Mouse (Mus musculus) embryonic fibroblast, embryonic 13.5 days (primary cell): Measurements from ENCODE around the gene Gckr. TPM values are rescaled to one million over a fixed set of nuclear protein-coding genes. Genes with fewer than 3 reads are reported as not detected.
A peak's percentile ranks its signal among the peaks of the same experiment; 100 is the strongest.

Experiments used
- H3K27ac ChIP-seq: 2 replicates; pipeline ENCODE4 v1.5.1; 2012; ENCODE audit warnings: low read length, control low read depth, inconsistent platforms; ENCODE audit not compliant: insufficient read depth
- H3K4me1 ChIP-seq: 2 replicates; pipeline ENCODE4 v1.6.1; 2011; ENCODE audit warnings: low read length; ENCODE audit not compliant: control insufficient read depth, insufficient read depth
- H3K4me3 ChIP-seq: 2 replicates; pipeline ENCODE4 v1.5.1; 2011; ENCODE audit warnings: mild to moderate bottlenecking, control low read depth, low read length; ENCODE audit not compliant: insufficient read depth
- CTCF ChIP-seq: IDR thresholded peaks from 2 replicates; pipeline ENCODE4 v1.5.1; 2011; ENCODE audit warnings: mild to moderate bottlenecking, control low read depth, low read length, moderate library complexity, borderline replicate concordance; ENCODE audit not compliant: insufficient read depth
- POLR2A ChIP-seq: IDR thresholded peaks from 2 replicates; pipeline ENCODE4 v1.6.1; 2011; ENCODE audit warnings: low read depth, mild to moderate bottlenecking, control low read depth, low read length, moderate library complexity
- polyA plus RNA-seq: library from polyadenylated mRNA; stranded (reverse); fragments of >200 nt; gene quantifications from 2 replicates; pipeline ENCODE4 v1.2.4, GENCODE M21; 2011; ENCODE audit warnings: low read depth; ENCODE audit not compliant: missing spikeins, insufficient read length

Gene Gckr
- polyA plus RNA-seq, 1 experiment = not detected

- TF ChIP-seq CTCF = no peak
- TF ChIP-seq POLR2A = peak; percentile 91
- Histone ChIP-seq H3K4me1 (peaks cover 4% of the 10 kb centered on the region; the same call in 1 of the 2 replicates), H3K4me3 (peak overlapping the region; percentile 56), H3K27ac (peak overlapping the region; percentile 43)
Observed at GRCm38 (mm10) chr5:31291361-31291688, 5.9 kb upstream of the Gckr start.

GRCm38 (mm10) chr5:31294964-31295605 is 2.2 kb upstream of the Gckr start:
- no peak overlapping the region for H3K27ac ChIP-seq
- H3K4me1 ChIP-seq = peaks cover 4% of the 10 kb centered on the region; the same call in 1 of the 2 replicates
- no peak; the same call in 1 of the 2 replicates for TF ChIP-seq POLR2A
- no peak for TF ChIP-seq CTCF
- peak overlapping the region; percentile 35 for H3K4me3 ChIP-seq

GRCm38 (mm10) chr5:31295606-31296141 is 1.6 kb upstream of the Gckr start, which contains the start of gene Fndc4:
Gene Fndc4, minus strand, starts transcription at chr5:31296080.
- TF ChIP-seq CTCF = no peak
- peak; percentile 66 for TF ChIP-seq POLR2A
- H3K27ac ChIP-seq = no peak within 1 kb of the TSS
- peak within 1 kb of the TSS; percentile 35 for H3K4me3 ChIP-seq
- H3K4me1 ChIP-seq = peaks cover 4% of the 10 kb centered on the region; the same call in 1 of the 2 replicates

DNA sequence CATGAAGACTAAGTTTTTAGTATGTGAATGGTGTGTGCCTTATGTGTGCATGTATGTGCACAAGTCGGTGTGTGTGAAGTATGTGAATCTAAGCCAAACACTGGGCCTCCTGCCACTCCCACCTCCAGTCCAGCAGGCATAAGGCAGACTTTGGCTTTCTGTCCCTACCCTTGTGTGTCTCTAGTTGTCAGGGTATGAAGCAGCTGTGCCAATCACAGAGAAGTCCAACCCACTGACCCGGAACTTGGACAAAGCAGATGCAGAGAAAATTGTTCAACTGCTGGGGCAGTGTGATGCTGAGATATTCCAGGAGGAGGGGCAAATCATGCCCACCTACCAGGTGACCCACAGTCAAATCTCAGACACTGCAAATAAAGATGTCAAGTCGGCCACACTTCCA is 738 bp downstream of the Gckr start:
- no peak for TF ChIP-seq CTCF
- TF ChIP-seq POLR2A = no peak
- Histone ChIP-seq H3K4me1 (no peaks in the 10 kb centered on the region), H3K27ac (no peak overlapping the region), H3K4me3 (no peak overlapping the region)

GRCm38 (mm10) chr5:31298486-31298885 is 1.2 kb downstream of the Gckr start:
- TF ChIP-seq CTCF = no peak
- no peak for TF ChIP-seq POLR2A
- Histone ChIP-seq H3K4me1 (no peaks in the 10 kb centered on the region), H3K27ac (no peak overlapping the region), H3K4me3 (no peak overlapping the region)

DNA sequence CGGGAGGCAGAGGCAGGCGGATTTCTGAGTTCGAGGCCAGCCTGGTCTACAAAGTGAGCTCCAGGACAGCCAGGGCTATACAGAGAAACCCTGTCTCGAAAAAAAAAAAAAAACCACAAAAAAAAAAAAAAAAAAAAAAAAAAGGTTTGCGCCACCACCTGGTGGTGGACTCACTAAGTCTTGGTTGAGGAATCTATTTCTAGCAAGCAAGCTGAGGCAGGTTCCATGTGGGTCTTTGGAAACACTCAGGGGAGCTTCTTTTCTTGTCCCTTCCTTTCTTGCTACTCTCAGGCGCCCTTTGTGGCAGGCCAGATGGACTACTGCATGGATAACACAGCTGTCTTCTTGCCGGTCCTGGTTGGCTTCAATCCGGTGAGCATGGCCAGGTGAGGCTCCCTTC is 4.6 kb downstream of the Gckr start:
- Histone ChIP-seq H3K4me3 (no peak overlapping the region), H3K4me1 (no peaks in the 10 kb centered on the region), H3K27ac (no peak overlapping the region)
- TF ChIP-seq CTCF = no peak
- no peak for TF ChIP-seq POLR2A

DNA sequence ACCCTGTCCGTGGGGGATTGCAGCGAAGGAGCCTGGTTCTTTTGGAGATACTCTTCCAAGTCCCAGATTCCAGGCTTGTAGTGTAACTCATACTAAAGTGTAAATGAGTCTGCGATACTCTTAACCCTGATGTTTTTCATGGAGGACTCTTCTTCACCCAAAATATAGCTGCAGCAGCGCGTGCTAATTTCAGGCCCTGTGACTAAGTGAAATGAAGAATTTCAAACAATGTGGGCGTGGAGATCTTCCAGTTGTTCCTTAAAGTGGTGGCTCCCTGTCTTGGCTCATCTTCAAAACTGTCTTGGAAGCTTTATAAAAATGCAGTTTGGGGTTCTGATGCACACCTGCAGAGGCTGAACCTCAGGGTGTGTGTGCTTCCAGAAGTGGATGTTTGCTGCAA is 5.8 kb downstream of the Gckr start:
- TF ChIP-seq CTCF = no peak
- TF ChIP-seq POLR2A = no peak
- no peak overlapping the region for H3K27ac ChIP-seq
- H3K4me3 ChIP-seq = no peak overlapping the region
- no peaks in the 10 kb centered on the region for H3K4me1 ChIP-seq

GRCm38 (mm10) chr5:31312806-31313205 is 15.6 kb downstream of the Gckr start:
- TF ChIP-seq POLR2A (no peak), CTCF (no peak)
- no peaks in the 10 kb centered on the region for H3K4me1 ChIP-seq
- H3K4me3 ChIP-seq = no peak overlapping the region
- no peak overlapping the region for H3K27ac ChIP-seq

- no peak for TF ChIP-seq CTCF
- TF ChIP-seq POLR2A = no peak
- Histone ChIP-seq H3K4me3 (no peak overlapping the region), H3K27ac (no peak overlapping the region), H3K4me1 (no peaks in the 10 kb centered on the region)
Observed at GRCm38 (mm10) chr5:31322776-31323175, 25.5 kb downstream of the Gckr start.

DNA sequence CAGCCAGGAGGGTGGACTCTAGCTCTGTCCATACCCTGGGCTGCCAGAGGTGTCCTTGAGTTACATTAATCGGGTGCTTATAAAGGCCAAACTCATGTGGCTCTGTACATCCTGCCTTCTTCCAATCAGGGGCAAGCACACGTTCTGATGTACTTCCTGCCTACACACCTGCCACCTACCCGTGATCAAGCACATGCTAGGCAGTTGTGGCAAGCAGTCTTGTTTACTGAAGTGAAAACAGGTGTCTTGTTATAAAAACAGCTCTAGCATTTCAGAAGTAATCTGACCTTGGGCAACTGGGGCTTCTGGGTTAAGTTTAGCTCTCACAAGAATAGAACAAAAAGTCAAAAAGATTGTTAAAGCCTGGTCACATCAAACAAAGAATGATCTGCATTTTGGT is 26.8 kb downstream of the Gckr start:
- Histone ChIP-seq H3K4me1 (no peaks in the 10 kb centered on the region), H3K27ac (no peak overlapping the region), H3K4me3 (no peak overlapping the region)
- TF ChIP-seq CTCF = no peak
- no peak for TF ChIP-seq POLR2A
